Mouse (Mus musculus): ENCODE measurements around the gene Ppp6r1. TPM values are rescaled to one million over a fixed set of nuclear protein-coding genes. Genes with fewer than 3 reads are reported as not detected.
A peak's percentile ranks its signal among the peaks of the same experiment; 100 is the strongest.

Ppp6r1 gene
- polyA plus RNA-seq (2015; fragmentation: Nextera tagmentation; extraction: Ambion mirVana) = 9.0 and 9.2 TPM in 2 replicates

GRCm38 (mm10) chr7:4658912-4659551, at the start of gene Ppp6r1:
Ppp6r1 (minus strand) TSS chr7:4659019.
- H3K27ac ChIP-seq = peak within 1 kb of the TSS; percentile 93
- no peaks in the 10 kb centered on the region for H3K9me3 ChIP-seq
- peak within 1 kb of the TSS; percentile 86 for H3K4me2 ChIP-seq
- H3K36me3 ChIP-seq = peaks cover 9% of the 10 kb centered on the region; the same call in 1 of the 2 replicates
- H3K4me3 ChIP-seq = peak within 1 kb of the TSS; percentile 96
- H3K27me3 ChIP-seq = no peaks in the 10 kb centered on the region
- peak within 1 kb of the TSS; percentile 98 for H3K9ac ChIP-seq
- peaks cover 47% of the 10 kb centered on the region for H3K4me1 ChIP-seq
- peak; percentile 96 for ATAC-seq (ENCODE audit: borderline replicate concordance, extremely low read depth, low FRiP score, low TSS enrichment)
- WGBS = under 1% methylated on average over 54 of the region's 54 CpGs

GRCm38 (mm10) chr7:4705098-4705497, 46.3 kb upstream of the Ppp6r1 start:
- Histone ChIP-seq H3K36me3 (peaks cover 41% of the 10 kb centered on the region), H3K4me3 (no peak overlapping the region), H3K4me2 (no peak overlapping the region), H3K9me3 (no peaks in the 10 kb centered on the region), H3K27me3 (no peaks in the 10 kb centered on the region), H3K9ac (no peak overlapping the region), H3K27ac (no peak overlapping the region), H3K4me1 (no peaks in the 10 kb centered on the region)
- WGBS = 51% methylated on average over 18 of the region's 18 CpGs
- no peak for ATAC-seq (ENCODE audit: borderline replicate concordance, extremely low read depth, low FRiP score, low TSS enrichment)

- no peaks in the 10 kb centered on the region for H3K9me3 ChIP-seq
- H3K4me2 ChIP-seq = no peak overlapping the region
- 89% methylated on average over 7 of the region's 7 CpGs for WGBS
- no peak for ATAC-seq (ENCODE audit: borderline replicate concordance, extremely low read depth, low FRiP score, low TSS enrichment)
- H3K27ac ChIP-seq = no peak overlapping the region
- H3K9ac ChIP-seq = no peak overlapping the region
- H3K36me3 ChIP-seq = peaks cover 42% of the 10 kb centered on the region
- H3K27me3 ChIP-seq = no peaks in the 10 kb centered on the region
- H3K4me1 ChIP-seq = no peaks in the 10 kb centered on the region
- no peak overlapping the region for H3K4me3 ChIP-seq
Measured at GRCm38 (mm10) chr7:4703195-4703594, 44.4 kb upstream of the Ppp6r1 start.

- WGBS = 48% methylated on average over 8 of the region's 8 CpGs
- Histone ChIP-seq H3K9ac (no peak overlapping the region), H3K9me3 (no peaks in the 10 kb centered on the region), H3K27me3 (no peaks in the 10 kb centered on the region), H3K4me3 (no peak overlapping the region), H3K36me3 (peaks cover 38% of the 10 kb centered on the region), H3K4me2 (no peak overlapping the region), H3K4me1 (no peaks in the 10 kb centered on the region), H3K27ac (no peak overlapping the region)
- ATAC-seq (ENCODE audit: borderline replicate concordance, extremely low read depth, low FRiP score, low TSS enrichment) = no peak
Measured at GRCm38 (mm10) chr7:4702334-4702733, 43.5 kb upstream of the Ppp6r1 start.

- Histone ChIP-seq H3K4me3 (no peak overlapping the region), H3K27me3 (no peaks in the 10 kb centered on the region), H3K9me3 (no peaks in the 10 kb centered on the region), H3K9ac (no peak overlapping the region), H3K4me2 (no peak overlapping the region), H3K36me3 (peaks cover 27% of the 10 kb centered on the region), H3K4me1 (peaks cover 9% of the 10 kb centered on the region; the same call in 1 of the 2 replicates), H3K27ac (no peak overlapping the region)
- no peak for ATAC-seq (ENCODE audit: borderline replicate concordance, extremely low read depth, low FRiP score, low TSS enrichment)
- WGBS = 83% methylated on average over 6 of the region's 6 CpGs
Measured at GRCm38 (mm10) chr7:4693004-4693403, 34.2 kb upstream of the Ppp6r1 start.

- H3K27ac ChIP-seq = peak overlapping the region; percentile 74
- H3K4me2 ChIP-seq = peak overlapping the region; percentile 93
- WGBS = 7% methylated on average over 23 of the region's 35 CpGs
- H3K9ac ChIP-seq = peak overlapping the region; percentile 92
- no peaks in the 10 kb centered on the region for H3K27me3 ChIP-seq
- ATAC-seq (ENCODE audit: borderline replicate concordance, extremely low read depth, low FRiP score, low TSS enrichment) = peak; percentile 65
- H3K4me3 ChIP-seq = peak overlapping the region; percentile 77
- peaks cover 25% of the 10 kb centered on the region for H3K36me3 ChIP-seq
- peaks cover 9% of the 10 kb centered on the region; the same call in 1 of the 2 replicates for H3K4me1 ChIP-seq
- no peaks in the 10 kb centered on the region for H3K9me3 ChIP-seq
Measured at GRCm38 (mm10) chr7:4690951-4691653, 32.3 kb upstream of the Ppp6r1 start.

GRCm38 (mm10) chr7:4690387-4690786, 31.6 kb upstream of the Ppp6r1 start, which contains the start of gene Brsk1:
Brsk1 (plus strand) TSS chr7:4690604.
- Histone ChIP-seq H3K27ac (peak within 1 kb of the TSS; percentile 74), H3K27me3 (no peaks in the 10 kb centered on the region), H3K9me3 (no peaks in the 10 kb centered on the region), H3K4me1 (peaks cover 9% of the 10 kb centered on the region; the same call in 1 of the 2 replicates), H3K4me2 (peak within 1 kb of the TSS; percentile 93), H3K36me3 (peaks cover 25% of the 10 kb centered on the region), H3K9ac (peak within 1 kb of the TSS; percentile 92), H3K4me3 (peak within 1 kb of the TSS; percentile 77)
- peak; percentile 74 for ATAC-seq (ENCODE audit: borderline replicate concordance, extremely low read depth, low FRiP score, low TSS enrichment)
- WGBS = 0% methylated on average over 8 of the region's 18 CpGs

- peak within 1 kb of the TSS; percentile 95 for H3K4me2 ChIP-seq
- peak within 1 kb of the TSS; percentile 76 for H3K27ac ChIP-seq
- peak; percentile 99 for ATAC-seq (ENCODE audit: borderline replicate concordance, extremely low read depth, low FRiP score, low TSS enrichment)
- peak within 1 kb of the TSS; percentile 97 for H3K4me3 ChIP-seq
- under 1% methylated on average over 32 of the region's 32 CpGs for WGBS
- H3K27me3 ChIP-seq = no peaks in the 10 kb centered on the region
- peaks cover 7% of the 10 kb centered on the region for H3K4me1 ChIP-seq
- H3K9me3 ChIP-seq = no peaks in the 10 kb centered on the region
- peaks cover 20% of the 10 kb centered on the region for H3K36me3 ChIP-seq
- H3K9ac ChIP-seq = peak within 1 kb of the TSS; percentile 57
Measured at GRCm38 (mm10) chr7:4684632-4685417, 26.0 kb upstream of the Ppp6r1 start, which contains the start of gene Hspbp1. Hspbp1 (minus strand) TSS chr7:4685068.

- Histone ChIP-seq H3K4me1 (peaks cover 7% of the 10 kb centered on the region), H3K27ac (peak overlapping the region; percentile 76), H3K36me3 (peaks cover 22% of the 10 kb centered on the region), H3K27me3 (no peaks in the 10 kb centered on the region), H3K9me3 (no peaks in the 10 kb centered on the region), H3K4me3 (peak overlapping the region; percentile 97), H3K4me2 (peak overlapping the region; percentile 95), H3K9ac (peak overlapping the region; percentile 57)
- ATAC-seq (ENCODE audit: borderline replicate concordance, extremely low read depth, low FRiP score, low TSS enrichment) = 0 out of 2 replicates have a peak, but pooled peaks have one; percentile 0
- WGBS = 4% methylated on average over 13 of the region's 13 CpGs
Measured at GRCm38 (mm10) chr7:4684203-4684602, 25.4 kb upstream of the Ppp6r1 start.

GRCm38 (mm10) chr7:4683307-4683706, 24.5 kb upstream of the Ppp6r1 start:
- no peak for ATAC-seq (ENCODE audit: borderline replicate concordance, extremely low read depth, low FRiP score, low TSS enrichment)
- H3K4me3 ChIP-seq = no peak overlapping the region

GRCm38 (mm10) chr7:4675200-4675599, 16.4 kb upstream of the Ppp6r1 start:
- ATAC-seq (ENCODE audit: borderline replicate concordance, extremely low read depth, low FRiP score, low TSS enrichment) = no peak
- Histone ChIP-seq H3K9ac (no peak overlapping the region), H3K27me3 (no peaks in the 10 kb centered on the region), H3K36me3 (peaks cover 25% of the 10 kb centered on the region), H3K27ac (no peak overlapping the region), H3K4me3 (no peak overlapping the region), H3K4me1 (peaks cover 6% of the 10 kb centered on the region; the same call in 1 of the 2 replicates), H3K4me2 (no peak overlapping the region), H3K9me3 (no peaks in the 10 kb centered on the region)
- whole genome bisulfite sequencing = 89% methylated on average over 7 of the region's 7 CpGs

More at GRCm38 (mm10) chr7:4683307-4683706, 24.5 kb upstream of the Ppp6r1 start:
- no peaks in the 10 kb centered on the region for H3K27me3 ChIP-seq
- H3K4me2 ChIP-seq = no peak overlapping the region; the same call in 1 of the 2 replicates
- H3K27ac ChIP-seq = no peak overlapping the region
- WGBS = 88% methylated on average over 5 of the region's 5 CpGs
- H3K36me3 ChIP-seq = peaks cover 22% of the 10 kb centered on the region
- no peak overlapping the region for H3K9ac ChIP-seq
- peaks cover 7% of the 10 kb centered on the region for H3K4me1 ChIP-seq
- H3K9me3 ChIP-seq = no peaks in the 10 kb centered on the region
